Mouse (Mus musculus): ENCODE data around the gene Msantd2.

Msantd2 gene

GRCm38 (mm10) chr9:37488041-37488440 lies 1.1 kb upstream of the Msantd2 start:
- CTCF ChIA-PET: interaction anchor here in 2 of 4 experiments (1.1 to 2.2 kb wide), 4 partner anchors 16 to 57 kb away, joined by 3 to 8 read pairs (median 4); no protein-coding TSS in a partner anchor
- POLR2A ChIA-PET: interaction anchor here (0.8 to 9.9 kb wide), 28 partner anchors 10 to 691 kb away, joined by 3 to 139 read pairs (median 4); partner anchors contain the start of genes Ei24 (in 1 of the 4), Esam (in 1 of the 4), Spa17 (in 1 of the 4) and Vsig2 (in 1 of the 4)

GRCm38 (mm10) chr9:37489446-37490120 lies 464 bp downstream of the Msantd2 start:
- ChIA-PET CTCF (interaction anchor here in 2 of 4 experiments (0.6 to 2.2 kb wide), 5 partner anchors 11 to 63 kb away, joined by 3 to 8 read pairs (median 5); no protein-coding TSS in a partner anchor), POLR2A (interaction anchor here in 3 of 4 experiments (0.7 to 9.9 kb wide), 28 partner anchors 8 to 693 kb away, joined by 3 to 139 read pairs (median 4); partner anchors contain the start of genes Ei24 (in 1 of the 3), Esam (in 1 of the 3), Spa17 (in 1 of the 3) and Tbrg1 (in 1 of the 3))

- CTCF ChIA-PET: interaction anchor here in 1 of 4 experiments (1.0 to 1.3 kb wide), 2 partner anchors 8 to 65 kb away, joined by 3 to 4 read pairs; no protein-coding TSS in a partner anchor
- POLR2A ChIA-PET: interaction anchor here in 2 of 4 experiments (0.7 to 14.6 kb wide), 9 partner anchors 4 to 111 kb away, joined by 3 to 139 read pairs (median 3); partner anchors contain the start of gene Msantd2 (in 1 of the 2)
Measured at GRCm38 (mm10) chr9:37495761-37496160, 6.6 kb downstream of the Msantd2 start.

GRCm38 (mm10) chr9:37496325-37496724 lies 7.2 kb downstream of the Msantd2 start:
- CTCF ChIA-PET: interaction anchor here in 1 of 4 experiments (1.0 kb wide), 1 partner anchor 66 kb away, joined by 3 read pairs; no protein-coding TSS in a partner anchor
- POLR2A ChIA-PET: interaction anchor here in 2 of 4 experiments (0.9 to 14.6 kb wide), 8 partner anchors 5 to 112 kb away, joined by 3 to 139 read pairs (median 4); partner anchors contain the start of gene Msantd2 (in 1 of the 2)

GRCm38 (mm10) chr9:37500201-37500600 lies 11.1 kb downstream of the Msantd2 start:
- ChIA-PET POLR2A (interaction anchor here in 2 of 4 experiments (1.0 to 14.6 kb wide), 11 partner anchors 8 to 41 kb away, joined by 3 to 139 read pairs (median 5); partner anchors contain the start of genes Msantd2 (in 2 of the 2) and Esam (in 1 of the 2)), CTCF (interaction anchor here in 1 of 4 experiments (1.1 kb wide), 1 partner anchor 70 kb away, joined by 3 read pairs; no protein-coding TSS in a partner anchor)

GRCm38 (mm10) chr9:37501170-37501569 lies 12.1 kb downstream of the Msantd2 start:
- POLR2A ChIA-PET: interaction anchor here in 3 of 4 experiments (0.7 to 14.6 kb wide), 9 partner anchors 9 to 69 kb away, joined by 3 to 139 read pairs (median 5); partner anchors contain the start of genes Msantd2 (in 2 of the 3) and Esam (in 1 of the 3)
- CTCF ChIA-PET: interaction anchor here in 3 of 4 experiments (0.6 to 1.1 kb wide), 4 partner anchors 9 to 71 kb away, joined by 3 to 6 read pairs (median 5); no protein-coding TSS in a partner anchor

GRCm38 (mm10) chr9:37504348-37504747 lies 15.2 kb downstream of the Msantd2 start:
- POLR2A ChIA-PET: interaction anchor here in 3 of 4 experiments (0.6 to 14.6 kb wide), 10 partner anchors 8 to 136 kb away, joined by 3 to 139 read pairs (median 4); partner anchors contain the start of gene Msantd2 (in 2 of the 3)
- CTCF ChIA-PET: interaction anchor here (0.9 to 2.0 kb wide), 22 partner anchors 9 to 147 kb away, joined by 3 to 12 read pairs (median 4); partner anchors contain the start of genes Esam (in 1 of the 4), Msantd2 (in 1 of the 4) and Vsig2 (in 1 of the 4)

GRCm38 (mm10) chr9:37506023-37506422 lies 16.9 kb downstream of the Msantd2 start:
- POLR2A ChIA-PET: interaction anchor here in 1 of 4 experiments (14.6 kb wide), 1 partner anchor 14 kb away, joined by 139 read pairs; the partner anchor contains the start of gene Msantd2

GRCm38 (mm10) chr9:37512097-37512496 lies 23.0 kb downstream of the Msantd2 start:
- ChIA-PET CTCF (interaction anchor here in 3 of 4 experiments (0.6 to 1.3 kb wide), 5 partner anchors 16 to 97 kb away, joined by 3 to 9 read pairs (median 3); partner anchors contain the start of gene Esam (in 1 of the 3)), POLR2A (interaction anchor here in 3 of 4 experiments (1.0 to 1.9 kb wide), 4 partner anchors 8 to 23 kb away, joined by 3 to 5 read pairs (median 4); partner anchors contain the start of gene Msantd2 (in 2 of the 3))

More at GRCm38 (mm10) chr9:37506023-37506422, 16.9 kb downstream of the Msantd2 start:
- CTCF ChIA-PET: interaction anchor here in 3 of 4 experiments (0.6 to 1.2 kb wide), 3 partner anchors 20 to 71 kb away, joined by 3 to 5 read pairs (median 5); no protein-coding TSS in a partner anchor

- CTCF ChIA-PET: interaction anchor here in 3 of 4 experiments (0.9 to 1.9 kb wide), 4 partner anchors 10 to 30 kb away, joined by 3 to 6 read pairs (median 5); no protein-coding TSS in a partner anchor
- POLR2A ChIA-PET: interaction anchor here in 2 of 4 experiments (0.8 to 1.8 kb wide), 3 partner anchors 10 to 25 kb away, joined by 3 to 6 read pairs (median 3); partner anchors contain the start of gene Msantd2 (in 1 of the 2)
Measured at GRCm38 (mm10) chr9:37514456-37514855, 25.3 kb downstream of the Msantd2 start.

- ChIA-PET CTCF (interaction anchor here in 1 of 4 experiments (0.9 kb wide), 1 partner anchor 9 kb away, joined by 3 read pairs; no protein-coding TSS in a partner anchor), POLR2A (interaction anchor here in 1 of 4 experiments (0.9 to 2.6 kb wide), 5 partner anchors 10 to 29 kb away, joined by 3 to 7 read pairs (median 4); partner anchors contain the start of gene Msantd2)
Measured at GRCm38 (mm10) chr9:37517467-37517866, 28.3 kb downstream of the Msantd2 start.

- CTCF ChIA-PET: no interaction called here
- POLR2A ChIA-PET: interaction anchor here in 3 of 4 experiments (0.6 to 2.6 kb wide), 6 partner anchors 12 to 94 kb away, joined by 3 to 7 read pairs (median 3); no protein-coding TSS in a partner anchor
Measured at GRCm38 (mm10) chr9:37518991-37519390, 29.9 kb downstream of the Msantd2 start.

GRCm38 (mm10) chr9:37519995-37520394 lies 30.9 kb downstream of the Msantd2 start:
- CTCF ChIA-PET: no interaction called here
- POLR2A ChIA-PET: interaction anchor here in 2 of 4 experiments (0.6 to 1.3 kb wide), 2 partner anchors 8 to 86 kb away, joined by 3 read pairs; no protein-coding TSS in a partner anchor

GRCm38 (mm10) chr9:37525461-37525860 lies 36.3 kb downstream of the Msantd2 start:
- ChIA-PET POLR2A (interaction anchor here in 2 of 4 experiments (0.8 to 6.8 kb wide), 6 partner anchors 9 to 40 kb away, joined by 3 to 36 read pairs (median 3); partner anchors contain the start of gene Vsig2 (in 1 of the 2)), CTCF (interaction anchor here in 3 of 4 experiments (0.6 to 3.3 kb wide), 9 partner anchors 12 to 95 kb away, joined by 3 to 12 read pairs (median 6); no protein-coding TSS in a partner anchor)

GRCm38 (mm10) chr9:37526443-37527395 lies 37.6 kb downstream of the Msantd2 start:
- ChIA-PET POLR2A (interaction anchor here in 2 of 4 experiments (0.6 to 6.8 kb wide), 10 partner anchors 13 to 62 kb away, joined by 3 to 36 read pairs (median 3); partner anchors contain the start of gene Vsig2 (in 1 of the 2)), CTCF (interaction anchor here (0.6 to 3.3 kb wide), 20 partner anchors 10 to 106 kb away, joined by 3 to 12 read pairs (median 4); partner anchors contain the start of gene Vsig2 (in 1 of the 4))

Measured in embryonic stem cell, embryonic (primary cell).